Mouse (Mus musculus) 3T3-L1 (cell line): ENCODE measurements around the gene Vstm5.

Experiments
- DNase-seq: peaks from one replicate; pipeline ENCODE4 v3.0.0-alpha.2; 2015; ENCODE audit warnings: low read depth, low spot score

Vstm5 gene

GRCm38 (mm10) chr9:15239042-15239925 is at the start of gene Vstm5:
Vstm5 (plus strand) TSS chr9:15239045.
- DNase-seq: no peak

GRCm38 (mm10) chr9:15194806-15195205 is 44.0 kb upstream of the Vstm5 start:
- peak; percentile 6 for DNase-seq

- DNase-seq: no peak
Measured at GRCm38 (mm10) chr9:15206631-15207030, 32.2 kb upstream of the Vstm5 start.

- DNase-seq: no peak
Measured at GRCm38 (mm10) chr9:15209320-15209719, 29.5 kb upstream of the Vstm5 start.

GRCm38 (mm10) chr9:15211876-15212275 is 27.0 kb upstream of the Vstm5 start:
- DNase-seq: peak; percentile 62

- DNase-seq: no peak
Measured at GRCm38 (mm10) chr9:15213695-15214094, 25.1 kb upstream of the Vstm5 start.

GRCm38 (mm10) chr9:15224912-15225311 is 13.9 kb upstream of the Vstm5 start:
- no peak for DNase-seq

- DNase-seq: no peak
Measured at GRCm38 (mm10) chr9:15232445-15232844, 6.4 kb upstream of the Vstm5 start.

- DNase-seq: no peak
Measured at GRCm38 (mm10) chr9:15233604-15234003, 5.2 kb upstream of the Vstm5 start.

GRCm38 (mm10) chr9:15235986-15236385 is 2.9 kb upstream of the Vstm5 start:
- no peak for DNase-seq

- no peak for DNase-seq
Measured at GRCm38 (mm10) chr9:15237516-15238296, 1.1 kb upstream of the Vstm5 start.

GRCm38 (mm10) chr9:15238297-15238990 is 401 bp upstream of the Vstm5 start:
- DNase-seq: peak; percentile 82

- no peak for DNase-seq
Measured at GRCm38 (mm10) chr9:15240006-15240405, 1.2 kb downstream of the Vstm5 start.

GRCm38 (mm10) chr9:15240863-15241595 is 2.2 kb downstream of the Vstm5 start:
- DNase-seq: no peak

GRCm38 (mm10) chr9:15241596-15241939 is 2.7 kb downstream of the Vstm5 start:
- DNase-seq: peak; percentile 31

GRCm38 (mm10) chr9:15242130-15242529 is 3.3 kb downstream of the Vstm5 start:
- no peak for DNase-seq

GRCm38 (mm10) chr9:15245319-15246075 is 6.7 kb downstream of the Vstm5 start:
- DNase-seq: no peak

- no peak for DNase-seq
Measured at GRCm38 (mm10) chr9:15250376-15250775, 11.5 kb downstream of the Vstm5 start.

- no peak for DNase-seq
Measured at GRCm38 (mm10) chr9:15252196-15252595, 13.4 kb downstream of the Vstm5 start.

GRCm38 (mm10) chr9:15254501-15254900 is 15.7 kb downstream of the Vstm5 start:
- no peak for DNase-seq

GRCm38 (mm10) chr9:15256214-15256613 is 17.4 kb downstream of the Vstm5 start:
- no peak for DNase-seq
